Mouse (Mus musculus) olfactory bulb, adult 2 months (tissue): ENCODE measurements at regions not wholly inside any gene's neighbourhood (a gene's known extent, or its start where the extent isn't known, plus 50 kb on each side); places are given as distances from the start of the nearest gene placed in this dataset.

Source experiments
- CTCF ChIP-seq: fragments of 200-500 bp; IDR thresholded peaks from 2 replicates; pipeline ENCODE4 v1.5.1; 2012; ENCODE audit warnings: low read depth, mild to moderate bottlenecking, low read length, moderate library complexity; ENCODE audit not compliant: insufficient read depth
- POLR2A ChIP-seq: fragments of 200-500 bp; IDR thresholded peaks from 2 replicates; pipeline ENCODE4 v1.6.1; 2012; ENCODE audit warnings: mild to moderate bottlenecking, low read depth, low read length, moderate library complexity; ENCODE audit not compliant: insufficient read depth

- TF ChIP-seq CTCF (no peak), POLR2A (no peak)
Observed at GRCm38 (mm10) chr8:26780515-26780914, 196.6 kb upstream of the Zfp703 start.
